Mouse (Mus musculus) retina, postnatal 1 day (tissue): ENCODE results near the gene Olfr143.

Source experiments
- DNase-seq: peaks from one replicate; pipeline ENCODE4 v3.0.0-alpha.2; 2012

Gene Olfr143

GRCm38 (mm10) chr9:38252474-38252873 lies at the start of gene Olfr143:
Gene Olfr143 (plus strand): TSS chr9:38252774.
- no peak for DNase-seq

- no peak for DNase-seq
Observed at GRCm38 (mm10) chr9:38208065-38208464, 44.5 kb upstream of the Olfr143 start, which contains the start of gene Olfr893. Gene Olfr893 (plus strand): TSS chr9:38208365.

- DNase-seq = no peak
Observed at GRCm38 (mm10) chr9:38217755-38218154, 34.8 kb upstream of the Olfr143 start, which contains the start of gene Olfr894. Gene Olfr894 (plus strand): TSS chr9:38218055.

GRCm38 (mm10) chr9:38267551-38267950 lies 15.0 kb downstream of the Olfr143 start, which contains the start of gene Olfr895:
Gene Olfr895 (plus strand): TSS chr9:38267851.
- no peak for DNase-seq

- DNase-seq = no peak
Observed at GRCm38 (mm10) chr9:38290807-38291206, 38.2 kb downstream of the Olfr143 start, which contains the start of gene Olfr896-ps1. Gene Olfr896-ps1 (plus strand): TSS chr9:38291107.
